ENCODE assay signal across 30 mouse cellular contexts in the genomic region with DNA sequence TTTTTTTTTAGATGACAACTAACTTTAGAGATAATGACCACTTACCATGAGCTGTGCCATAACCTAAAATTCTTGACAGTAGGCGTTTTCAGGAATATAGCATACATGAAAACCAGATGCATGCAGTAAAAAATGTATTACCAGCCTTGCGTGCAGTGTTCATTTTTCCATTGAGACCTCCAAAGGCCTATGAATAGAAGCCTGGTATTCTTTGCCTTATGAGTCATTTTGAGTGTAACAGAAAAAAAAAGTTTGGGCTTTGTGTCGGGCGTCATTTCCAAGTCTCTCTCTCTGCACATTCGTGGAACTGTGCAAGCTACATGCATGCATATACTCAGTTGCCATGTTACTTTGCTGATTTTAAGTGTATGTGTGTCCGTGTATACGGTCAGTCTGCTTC.
DNase-seq lines count a peak whose midpoint lies in the region; ATAC-seq and TF ChIP-seq lines count a peak whose summit lies in the region.
"Had no signal": no experiment of that assay in that cellular context is flagged by ENCODE, and none has a peak within 500 bp of the region (broad histone marks: within the 10 kb centered on the region; RNA-seq: fewer than 3 reads in every experiment).

No protein-coding gene starts in this region.

- H3K9ac ChIP-seq in limb, embryonic 12.5 days (replicated peaks) = no peak overlapping the region
- no peak overlapping the region for H3K9ac ChIP-seq in embryonic facial prominence, embryonic 15.5 days
- no peak overlapping the region for H3K9ac ChIP-seq in hindbrain, postnatal 0 days (replicated peaks; ENCODE audit: low read length)
- H3K9ac ChIP-seq: embryonic facial prominence, embryonic 12.5 days; heart, embryonic 15.5 days; intestine, embryonic 15.5 days; liver, embryonic 14.5 days; midbrain, embryonic 15.5 days; neural tube, embryonic 15.5 days had no signal

- peak overlapping the region; percentile 71 for H3K27ac ChIP-seq in limb, embryonic 12.5 days
- no peak overlapping the region for H3K27ac ChIP-seq in limb, embryonic 10.5 days
- H3K27ac ChIP-seq in embryonic facial prominence, embryonic 15.5 days (replicated peaks) = peak overlapping the region; percentile 70
- no peak overlapping the region for H3K27ac ChIP-seq in hindbrain, postnatal 0 days
- H3K27ac ChIP-seq: embryonic facial prominence, embryonic 12.5 days; heart, embryonic 10.5 days; heart, embryonic 15.5 days; intestine, embryonic 15.5 days; liver, embryonic 14.5 days; macrophage; midbrain, embryonic 10.5 days; midbrain, embryonic 15.5 days; neural tube, embryonic 15.5 days had no signal

- no peak for DNase-seq in frontal cortex, adult 2 months (ENCODE audit: extremely low spot score in 1 of 2, low spot score in 1 of 2)
- no peak for DNase-seq in limb, embryonic 10.5 days (ENCODE audit: low spot score)
- DNase-seq in hindbrain, postnatal 0 days (ENCODE audit: low spot score) = no peak
- DNase-seq: adrenal gland, postnatal 25 days; cerebellum, adult 2 months; cerebellum, postnatal 25 days; kidney, adult 8-10 months; kidney, postnatal 10 days; layer of hippocampus, postnatal 36 days; liver; lung, adult 2 months; lung, postnatal 10 days; retina, postnatal 1 day; right cerebral cortex, postnatal 14 days; thymus, postnatal 25 days had no signal

- H3K4me2 ChIP-seq in limb, embryonic 12.5 days = no peak overlapping the region
- no peak overlapping the region for H3K4me2 ChIP-seq in embryonic facial prominence, embryonic 15.5 days (replicated peaks)
- H3K4me2 ChIP-seq in hindbrain, postnatal 0 days (ENCODE audit: low read depth, low read length) = no peak overlapping the region
- H3K4me2 ChIP-seq: embryonic facial prominence, embryonic 12.5 days; heart, embryonic 15.5 days; intestine, embryonic 15.5 days; midbrain, embryonic 15.5 days; neural tube, embryonic 15.5 days had no signal

- WGBS in limb, embryonic 12.5 days = 52% methylated on average over 7 of the region's 7 CpGs
- 90% methylated on average over 7 of the region's 7 CpGs for WGBS in limb, embryonic 10.5 days
- 45% methylated on average over 7 of the region's 7 CpGs for WGBS in embryonic facial prominence, embryonic 15.5 days
- WGBS in hindbrain, postnatal 0 days = 81% methylated on average over 7 of the region's 7 CpGs

- no peak for TF ChIP-seq CTCF in hindbrain, postnatal 0 days (IDR thresholded peaks at IDR 0.05; ENCODE audit: low read depth)

- H3K36me3 ChIP-seq in limb, embryonic 12.5 days = no peaks in the 10 kb centered on the region
- no peaks in the 10 kb centered on the region for H3K36me3 ChIP-seq in limb, embryonic 10.5 days
- H3K36me3 ChIP-seq in embryonic facial prominence, embryonic 15.5 days = no peaks in the 10 kb centered on the region
- no peaks in the 10 kb centered on the region for H3K36me3 ChIP-seq in hindbrain, postnatal 0 days (ENCODE audit: insufficient read depth, low read length)
- H3K36me3 ChIP-seq: embryonic facial prominence, embryonic 12.5 days; heart, embryonic 10.5 days; heart, embryonic 15.5 days; intestine, embryonic 15.5 days; midbrain, embryonic 10.5 days; midbrain, embryonic 15.5 days; neural tube, embryonic 15.5 days had no signal

- peak; percentile 20; the same call in 1 of the 2 replicates for ATAC-seq in frontal cortex, adult (ENCODE audit: low TSS enrichment)
- no peak for ATAC-seq in limb, embryonic 12.5 days (ENCODE audit: insufficient number of reproducible peaks, insufficient read depth, low FRiP score, low TSS enrichment, low read depth)
- no peak for ATAC-seq in embryonic facial prominence, embryonic 15.5 days (ENCODE audit: insufficient number of reproducible peaks, low FRiP score, low TSS enrichment, low read depth)
- ATAC-seq in cerebellum, adult (ENCODE audit: insufficient number of reproducible peaks, low FRiP score, low TSS enrichment) = no peak
- ATAC-seq in hindbrain, postnatal 0 days = no peak
- ATAC-seq: forebrain, embryonic 14.5 days; hindbrain, embryonic 16.5 days; intestine, embryonic 15.5 days; midbrain, embryonic 15.5 days had no signal

- H3K4me1 ChIP-seq in limb, embryonic 12.5 days (replicated peaks) = peaks cover 80% of the 10 kb centered on the region
- H3K4me1 ChIP-seq in limb, embryonic 10.5 days = peaks cover 58% of the 10 kb centered on the region
- H3K4me1 ChIP-seq in embryonic facial prominence, embryonic 15.5 days = peaks cover 45% of the 10 kb centered on the region
- peaks cover 17% of the 10 kb centered on the region for H3K4me1 ChIP-seq in hindbrain, postnatal 0 days (ENCODE audit: insufficient read depth, low read length)

- no peaks in the 10 kb centered on the region for H3K9me3 ChIP-seq in limb, embryonic 12.5 days
- no peaks in the 10 kb centered on the region for H3K9me3 ChIP-seq in limb, embryonic 10.5 days (replicated peaks)
- H3K9me3 ChIP-seq in embryonic facial prominence, embryonic 15.5 days (replicated peaks) = no peaks in the 10 kb centered on the region
- no peaks in the 10 kb centered on the region for H3K9me3 ChIP-seq in hindbrain, postnatal 0 days (ENCODE audit: low read length)
- H3K9me3 ChIP-seq: embryonic facial prominence, embryonic 12.5 days; heart, embryonic 10.5 days; heart, embryonic 15.5 days; intestine, embryonic 15.5 days; midbrain, embryonic 10.5 days; midbrain, embryonic 15.5 days; neural tube, embryonic 15.5 days had no signal

- H3K27me3 ChIP-seq in limb, embryonic 12.5 days = no peaks in the 10 kb centered on the region
- no peaks in the 10 kb centered on the region for H3K27me3 ChIP-seq in limb, embryonic 10.5 days (ENCODE audit: low read depth, poor library complexity, severe bottlenecking)
- no peaks in the 10 kb centered on the region for H3K27me3 ChIP-seq in embryonic facial prominence, embryonic 15.5 days
- no peaks in the 10 kb centered on the region for H3K27me3 ChIP-seq in hindbrain, postnatal 0 days (ENCODE audit: insufficient read depth, low read length)
- H3K27me3 ChIP-seq: embryonic facial prominence, embryonic 12.5 days; heart, embryonic 15.5 days; intestine, embryonic 15.5 days; midbrain, embryonic 15.5 days; neural tube, embryonic 15.5 days had no signal

- H3K4me3 ChIP-seq in limb, embryonic 12.5 days (replicated peaks) = no peak overlapping the region
- no peak overlapping the region for H3K4me3 ChIP-seq in limb, embryonic 10.5 days
- H3K4me3 ChIP-seq in embryonic facial prominence, embryonic 15.5 days (replicated peaks) = no peak overlapping the region
- no peak overlapping the region for H3K4me3 ChIP-seq in hindbrain, postnatal 0 days (ENCODE audit: low read length)
- H3K4me3 ChIP-seq: embryonic facial prominence, embryonic 12.5 days; heart, embryonic 10.5 days; heart, embryonic 15.5 days; intestine, embryonic 15.5 days; midbrain, embryonic 10.5 days; midbrain, embryonic 15.5 days; neural tube, embryonic 15.5 days had no signal

Comparison
In these comparisons a context has a peak if more than half of its experiments do, and no peak if none do; other contexts are left out.
1. H3K27ac ChIP-seq: peak in limb, embryonic 12.5 days (single experiment) and embryonic facial prominence, embryonic 15.5 days (single experiment); none in limb, embryonic 10.5 days (single experiment) and hindbrain, postnatal 0 days (single experiment).